ENCODE assay signal across 11 mouse cellular contexts in genomic region chr2:126245446-126245845, GRCm38 (mm10). TPM values are rescaled to one million over a fixed set of nuclear protein-coding genes. Genes with fewer than 3 reads are reported as not detected.
A peak's percentile ranks its signal among the peaks of the same experiment; 100 is the strongest.
DNase-seq lines count a peak whose midpoint lies in the region; ATAC-seq lines count a peak whose summit lies in the region.
"Had no signal": no experiment of that assay in that cellular context is flagged by ENCODE, and none has a peak within 500 bp of the region (broad histone marks: within the 10 kb centered on the region; RNA-seq: fewer than 3 reads in every experiment).

No protein-coding gene starts in this region.

- H3K36me3 ChIP-seq in hindbrain, embryonic 11.5 days (ENCODE audit: control insufficient read depth, insufficient read depth, low read length): no peaks in the 10 kb centered on the region
- H3K36me3 ChIP-seq in hindbrain, embryonic 16.5 days (ENCODE audit: control insufficient read depth, insufficient read depth, low read length): no peaks in the 10 kb centered on the region
- H3K36me3 ChIP-seq: limb, embryonic 15.5 days had no signal

- no peak overlapping the region for H3K4me3 ChIP-seq in hindbrain, embryonic 11.5 days (ENCODE audit: low read depth, low read length)
- H3K4me3 ChIP-seq in hindbrain, embryonic 16.5 days (ENCODE audit: low read length): no peak overlapping the region
- H3K4me3 ChIP-seq: limb, embryonic 15.5 days had no signal

- no peak for ATAC-seq in hindbrain, embryonic 11.5 days (ENCODE audit: low FRiP score)
- ATAC-seq in hindbrain, embryonic 16.5 days: no peak

- H3K4me2 ChIP-seq in hindbrain, embryonic 11.5 days (replicated peaks; ENCODE audit: low read depth, low read length): no peak overlapping the region
- no peak overlapping the region for H3K4me2 ChIP-seq in hindbrain, embryonic 16.5 days (ENCODE audit: low read length)
- H3K4me2 ChIP-seq: limb, embryonic 15.5 days had no signal

- no peaks in the 10 kb centered on the region for H3K27me3 ChIP-seq in hindbrain, embryonic 11.5 days (ENCODE audit: control insufficient read depth, insufficient read depth, low read length)
- no peaks in the 10 kb centered on the region for H3K27me3 ChIP-seq in hindbrain, embryonic 16.5 days (replicated peaks; ENCODE audit: control insufficient read depth, insufficient read depth, low read length)
- H3K27me3 ChIP-seq: limb, embryonic 15.5 days had no signal

- H3K27ac ChIP-seq in hindbrain, embryonic 11.5 days (ENCODE audit: low read depth, low read length): no peak overlapping the region
- no peak overlapping the region for H3K27ac ChIP-seq in hindbrain, embryonic 16.5 days (ENCODE audit: low read depth, low read length)
- H3K27ac ChIP-seq: limb, embryonic 15.5 days had no signal

- no peak overlapping the region for H3K9ac ChIP-seq in hindbrain, embryonic 11.5 days (ENCODE audit: low read depth, low read length)
- H3K9ac ChIP-seq in hindbrain, embryonic 16.5 days (ENCODE audit: low read depth, low read length): no peak overlapping the region
- H3K9ac ChIP-seq: limb, embryonic 15.5 days had no signal

- H3K4me1 ChIP-seq in hindbrain, embryonic 11.5 days (replicated peaks; ENCODE audit: control insufficient read depth, insufficient read depth, low read length): no peaks in the 10 kb centered on the region
- no peaks in the 10 kb centered on the region for H3K4me1 ChIP-seq in hindbrain, embryonic 16.5 days (ENCODE audit: control insufficient read depth, insufficient read depth, low read depth, low read length)
- H3K4me1 ChIP-seq: limb, embryonic 15.5 days had no signal

- DNase-seq in hindbrain, embryonic 11.5 days (ENCODE audit: low spot score): peak; percentile 6
- DNase-seq in A20 (ENCODE audit: low read depth, low spot score): peak; percentile 3
- peak; percentile 43 for DNase-seq in brain, adult 2 months (ENCODE audit: low read depth, low spot score)
- peak; percentile 26 to 58 for DNase-seq in layer of hippocampus, postnatal 14 days (ENCODE audit: low spot score in 2 of 2)
- no peak for DNase-seq in thymus, postnatal 36 days
- DNase-seq in ovary, postnatal 10 days (ENCODE audit: low spot score): no peak
- no peak for DNase-seq in urinary bladder, postnatal 14 days (ENCODE audit: low spot score)

- no peaks in the 10 kb centered on the region for H3K9me3 ChIP-seq in hindbrain, embryonic 11.5 days (ENCODE audit: control insufficient read depth, low read length)
- no peaks in the 10 kb centered on the region for H3K9me3 ChIP-seq in hindbrain, embryonic 16.5 days (ENCODE audit: control insufficient read depth, low read length)
- H3K9me3 ChIP-seq: limb, embryonic 15.5 days had no signal

- WGBS in hindbrain, embryonic 11.5 days: 48% methylated on average over 2 of the region's 2 CpGs
- WGBS in hindbrain, embryonic 16.5 days: 41% methylated on average over 2 of the region's 2 CpGs

RNA-seq across cellular contexts. Expression of gene Gm17555, which starts 30.5 kb away (rescaled TPM):
- not detected in 2 replicates for polyA plus RNA-seq in hindbrain, embryonic 11.5 days (2014; fragmentation: Nextera tagmentation; extraction: Ambion mirVana)
- polyA plus RNA-seq in hindbrain, embryonic 16.5 days (2015; fragmentation: Nextera tagmentation; extraction: Ambion mirVana): not detected in 2 replicates
- not detected for total RNA-seq in layer of hippocampus, postnatal 14 days (2021)
- total RNA-seq: adrenal gland, postnatal 36 days; gastrocnemius, postnatal 36 days had no signal
- polyA plus RNA-seq: limb, embryonic 15.5 days had no signal

Comparison
In these comparisons a context has a peak if more than half of its experiments do, and no peak if none do; other contexts are left out.
1. DNase-seq: peak in hindbrain, embryonic 11.5 days (single experiment), A20 (single experiment), brain, adult 2 months (single experiment) and layer of hippocampus, postnatal 14 days (2 of 2); none in thymus, postnatal 36 days (0 of 2), ovary, postnatal 10 days (single experiment) and urinary bladder, postnatal 14 days (single experiment).